Mouse (Mus musculus): ENCODE measurements at regions not wholly inside any gene's neighbourhood (a gene's known extent, or its start where the extent isn't known, plus 50 kb on each side); places are given as distances from the start of the nearest gene placed in this dataset.

DNA sequence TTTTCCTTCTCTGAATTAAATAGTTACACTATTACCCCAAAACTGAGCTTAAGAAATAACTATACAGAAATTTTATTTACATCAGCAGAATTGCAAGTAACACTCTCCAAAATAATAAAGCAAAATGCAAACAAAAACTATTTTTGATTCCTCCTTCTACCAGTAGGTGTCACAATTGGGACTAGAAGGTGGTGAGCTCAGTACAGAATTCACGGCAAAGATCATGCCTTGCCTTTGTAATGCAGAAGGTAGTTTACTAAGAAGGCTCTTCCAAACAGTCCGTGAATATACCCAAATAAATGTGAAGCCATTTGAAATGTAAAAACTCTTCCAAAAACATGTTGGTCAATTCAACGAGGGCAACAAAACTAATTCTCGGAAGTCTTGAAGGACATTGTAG is 428.5 kb upstream of the Tbc1d2b start:
- Histone ChIP-seq H3K4me3 (ENCODE audit: insufficient read depth, low read length) (no peak overlapping the region), H3K27ac (ENCODE audit: insufficient read depth, low read length) (no peak overlapping the region), H3K4me1 (ENCODE audit: control insufficient read depth, insufficient read depth, low read length) (no peaks in the 10 kb centered on the region)
- TF ChIP-seq CTCF (IDR thresholded peaks at IDR 0.05; ENCODE audit: extremely low read depth, insufficient read depth, low read length): peak; percentile 33; the same call in 1 of the 2 replicates
- no peak for TF ChIP-seq POLR2A (IDR thresholded peaks at IDR 0.05; ENCODE audit: extremely low read depth, insufficient read depth, low read length)

DNA sequence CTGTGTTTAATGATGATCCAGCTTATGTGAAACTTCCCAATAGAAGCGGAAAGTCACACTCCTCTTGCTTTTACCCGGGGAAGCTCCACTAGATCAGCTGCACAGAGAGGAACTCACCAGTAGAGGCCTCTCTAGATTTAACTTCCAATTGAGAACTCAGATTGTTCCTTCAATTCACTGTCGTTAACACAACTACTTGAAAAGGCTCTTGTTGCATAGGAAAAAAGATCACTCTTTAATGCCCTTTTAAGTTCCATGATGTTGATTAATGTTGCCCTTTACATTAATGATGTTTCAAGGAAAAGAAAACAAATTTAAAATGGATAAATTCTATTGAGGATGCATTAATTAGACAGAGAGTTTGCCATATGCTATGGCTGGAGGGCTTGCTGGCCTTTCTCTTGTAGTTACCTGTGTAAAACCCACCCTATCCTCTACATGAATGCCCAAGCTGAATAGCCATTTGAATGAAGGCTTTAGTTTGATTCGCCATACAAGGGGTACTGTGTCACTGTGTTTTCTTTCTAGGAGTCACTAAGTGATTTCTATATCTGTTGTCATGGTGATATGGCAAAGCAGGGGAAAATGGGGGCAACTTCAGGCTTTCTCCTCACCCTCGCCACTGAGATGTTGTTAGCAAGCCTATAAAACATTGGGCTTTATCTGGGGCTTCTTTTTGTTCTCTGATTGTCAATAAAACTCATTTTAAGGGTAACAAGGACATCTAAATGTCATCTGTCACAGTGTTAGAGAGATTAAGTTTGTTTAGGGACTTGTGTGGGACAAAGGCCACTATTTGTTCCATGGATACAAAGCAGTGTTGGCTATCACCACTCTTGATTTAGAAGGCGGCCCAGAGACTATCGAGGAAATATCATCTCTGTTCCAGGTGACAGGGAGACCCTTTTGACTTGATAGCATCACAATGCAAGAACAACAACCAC is 429.9 kb upstream of the Tbc1d2b start:
- Histone ChIP-seq H3K4me3 (ENCODE audit: insufficient read depth, low read length) (no peak overlapping the region), H3K4me1 (ENCODE audit: control insufficient read depth, insufficient read depth, low read length) (no peaks in the 10 kb centered on the region), H3K27ac (ENCODE audit: insufficient read depth, low read length) (no peak overlapping the region)
- TF ChIP-seq CTCF (IDR thresholded peaks at IDR 0.05; ENCODE audit: extremely low read depth, insufficient read depth, low read length): peak; percentile 58; the same call in 1 of the 2 replicates
- no peak for TF ChIP-seq POLR2A (IDR thresholded peaks at IDR 0.05; ENCODE audit: extremely low read depth, insufficient read depth, low read length)

DNA sequence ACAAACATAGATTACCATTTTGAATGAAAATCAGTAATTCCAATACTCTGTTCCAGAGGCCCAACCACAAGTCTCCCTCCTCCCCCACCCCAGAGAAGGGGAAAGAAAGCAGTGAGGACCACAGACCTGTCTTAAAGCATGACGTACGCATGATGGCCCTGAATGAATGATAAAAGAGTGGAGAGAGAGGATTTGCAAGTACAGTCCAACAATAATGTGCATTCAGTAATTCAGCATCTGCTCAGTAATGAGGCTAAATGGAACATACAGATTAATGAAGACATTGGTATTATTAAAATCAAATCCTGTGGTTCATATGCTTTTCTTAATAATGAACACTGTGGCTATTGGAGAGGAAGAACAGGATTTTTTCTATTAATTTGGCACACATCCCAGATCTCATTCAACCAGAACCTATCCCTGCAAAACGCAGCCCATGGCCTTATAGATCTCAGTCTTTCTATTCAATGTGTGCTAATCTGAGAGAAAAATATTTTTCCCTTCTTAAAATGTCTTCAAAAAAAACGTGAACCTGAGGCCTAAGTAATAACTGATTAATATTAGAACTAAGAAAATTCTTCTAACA is 430.7 kb upstream of the Tbc1d2b start:
- Histone ChIP-seq H3K27ac (ENCODE audit: insufficient read depth, low read length) (no peak overlapping the region), H3K4me1 (ENCODE audit: control insufficient read depth, insufficient read depth, low read length) (no peaks in the 10 kb centered on the region)
- TF ChIP-seq POLR2A (IDR thresholded peaks at IDR 0.05; ENCODE audit: extremely low read depth, insufficient read depth, low read length): no peak
- TF ChIP-seq CTCF (IDR thresholded peaks at IDR 0.05; ENCODE audit: extremely low read depth, insufficient read depth, low read length): no peak

DNA sequence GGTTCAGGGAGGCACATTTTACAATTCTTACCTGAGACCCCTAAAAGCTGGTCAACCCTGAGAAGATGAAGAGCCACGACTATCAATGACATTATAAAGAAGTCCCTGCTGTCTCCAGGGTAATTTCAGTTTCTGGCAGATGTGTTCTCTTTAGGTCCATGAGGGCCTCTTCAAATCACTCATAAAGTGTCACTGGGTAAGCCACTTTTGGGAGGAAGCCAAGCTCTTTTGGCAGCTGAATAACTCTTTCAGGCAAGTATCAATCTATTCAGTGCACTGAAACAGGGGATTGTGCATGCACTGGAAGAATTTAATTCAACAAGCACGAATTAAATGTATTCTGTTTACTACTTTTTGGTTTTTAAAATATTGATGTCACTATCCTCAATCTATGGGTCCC is 443.1 kb upstream of the Tbc1d2b start:
- no peak overlapping the region for H3K27ac ChIP-seq (ENCODE audit: insufficient read depth, low read length)
- no peaks in the 10 kb centered on the region for H3K4me1 ChIP-seq (ENCODE audit: control insufficient read depth, insufficient read depth, low read length)
- TF ChIP-seq CTCF (IDR thresholded peaks at IDR 0.05; ENCODE audit: extremely low read depth, insufficient read depth, low read length): no peak
- no peak for TF ChIP-seq POLR2A (IDR thresholded peaks at IDR 0.05; ENCODE audit: extremely low read depth, insufficient read depth, low read length)
- H3K4me3 ChIP-seq (ENCODE audit: insufficient read depth, low read length): no peak overlapping the region

More for the DNA sequence above, 430.7 kb upstream of the Tbc1d2b start:
- no peak overlapping the region for H3K4me3 ChIP-seq (ENCODE audit: insufficient read depth, low read length)

DNA sequence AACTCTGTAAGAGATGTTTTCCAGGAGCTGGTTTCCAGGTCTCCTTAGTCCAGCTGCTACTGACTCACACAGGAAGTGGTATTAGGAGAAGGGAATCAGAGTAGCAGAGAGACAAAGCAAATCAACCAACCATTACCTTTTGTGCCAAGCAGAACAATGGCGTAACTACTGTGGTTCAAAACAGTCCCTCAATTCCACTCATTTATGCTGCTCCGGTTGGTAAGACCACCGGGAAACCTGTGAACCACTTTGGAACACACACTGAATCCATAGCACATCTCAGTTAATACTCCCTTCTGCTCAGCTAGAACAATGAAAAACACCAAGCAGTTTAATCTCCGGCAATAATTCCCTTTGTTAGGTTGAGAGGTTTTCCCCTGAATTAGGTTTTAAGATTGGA is 460.8 kb upstream of the Tbc1d2b start:
- H3K4me3 ChIP-seq (ENCODE audit: insufficient read depth, low read length): no peak overlapping the region
- no peaks in the 10 kb centered on the region for H3K4me1 ChIP-seq (ENCODE audit: control insufficient read depth, insufficient read depth, low read length)
- TF ChIP-seq CTCF (IDR thresholded peaks at IDR 0.05; ENCODE audit: extremely low read depth, insufficient read depth, low read length) (no peak), POLR2A (IDR thresholded peaks at IDR 0.05; ENCODE audit: extremely low read depth, insufficient read depth, low read length) (no peak)
- no peak overlapping the region for H3K27ac ChIP-seq (ENCODE audit: insufficient read depth, low read length)

DNA sequence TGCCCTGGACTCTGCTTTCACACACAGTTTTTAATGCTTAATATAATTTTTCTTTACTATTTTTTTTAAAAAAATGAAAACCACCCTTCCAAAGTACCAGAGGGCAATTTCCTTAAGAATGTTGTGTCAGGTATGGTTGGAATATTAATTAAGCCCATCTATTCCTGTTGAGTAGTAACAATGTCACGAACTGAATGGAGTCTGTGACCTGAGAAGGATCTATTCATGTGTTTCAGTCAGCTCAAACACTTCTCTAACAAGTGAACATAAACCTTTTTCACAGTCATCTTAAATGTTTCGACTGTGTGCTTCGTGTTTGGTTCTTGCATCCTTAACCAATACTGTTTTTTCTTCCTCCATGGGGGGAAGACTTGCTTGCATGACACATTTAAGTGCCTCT is 486.6 kb upstream of the Tbc1d2b start:
- no peak for TF ChIP-seq CTCF (IDR thresholded peaks at IDR 0.05; ENCODE audit: extremely low read depth, insufficient read depth, low read length)
- Histone ChIP-seq H3K4me1 (ENCODE audit: control insufficient read depth, insufficient read depth, low read length) (no peaks in the 10 kb centered on the region), H3K27ac (ENCODE audit: insufficient read depth, low read length) (no peak overlapping the region), H3K4me3 (ENCODE audit: insufficient read depth, low read length) (no peak overlapping the region)

DNA sequence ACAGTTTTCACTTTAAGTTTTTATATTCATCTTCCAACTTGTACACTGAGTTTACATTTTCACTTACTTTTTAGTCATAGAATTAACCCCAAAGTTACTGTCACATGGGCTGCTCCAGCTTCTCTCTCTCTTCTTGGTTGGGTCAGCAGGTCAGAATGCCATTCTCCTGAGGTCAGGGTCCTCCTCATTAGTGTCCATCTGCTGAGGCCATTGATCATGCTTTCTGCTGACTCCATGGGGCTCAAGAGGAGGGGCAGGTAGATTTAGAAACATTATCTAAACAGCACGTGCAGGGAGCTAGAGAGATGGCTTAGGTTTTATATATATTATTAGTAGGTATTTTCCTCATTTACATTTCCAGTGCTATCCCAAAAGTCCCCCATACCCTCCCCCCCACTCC is 503.7 kb upstream of the Tbc1d2b start:
- no peak overlapping the region for H3K27ac ChIP-seq (ENCODE audit: insufficient read depth, low read length)
- no peaks in the 10 kb centered on the region for H3K4me1 ChIP-seq (ENCODE audit: control insufficient read depth, insufficient read depth, low read length)
- no peak for TF ChIP-seq CTCF (IDR thresholded peaks at IDR 0.05; ENCODE audit: extremely low read depth, insufficient read depth, low read length)
- no peak for TF ChIP-seq POLR2A (IDR thresholded peaks at IDR 0.05; ENCODE audit: extremely low read depth, insufficient read depth, low read length)
- no peak overlapping the region for H3K4me3 ChIP-seq (ENCODE audit: insufficient read depth, low read length)

DNA sequence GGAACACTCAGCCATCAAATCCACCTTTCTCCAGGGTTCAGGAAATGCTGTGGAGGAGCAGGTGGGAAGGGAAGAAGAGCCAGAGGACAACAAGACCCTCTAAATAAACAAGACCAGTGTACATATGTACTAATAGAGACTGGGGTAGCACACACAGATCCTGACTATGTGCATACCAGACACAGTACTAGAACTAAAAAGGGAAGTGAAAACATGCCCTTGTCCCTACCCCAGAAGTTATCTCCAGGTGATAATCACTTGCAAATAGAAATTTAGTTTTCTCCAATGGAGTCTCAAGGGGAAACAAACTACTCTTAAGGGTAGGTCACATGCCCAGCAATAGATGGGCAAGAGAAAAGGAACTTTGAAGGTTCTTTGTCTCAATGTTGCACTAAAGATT is 518.9 kb upstream of the Tbc1d2b start:
- Histone ChIP-seq H3K4me3 (ENCODE audit: insufficient read depth, low read length) (no peak overlapping the region), H3K4me1 (ENCODE audit: control insufficient read depth, insufficient read depth, low read length) (no peaks in the 10 kb centered on the region), H3K27ac (ENCODE audit: insufficient read depth, low read length) (no peak overlapping the region)
- TF ChIP-seq POLR2A (IDR thresholded peaks at IDR 0.05; ENCODE audit: extremely low read depth, insufficient read depth, low read length): no peak

DNA sequence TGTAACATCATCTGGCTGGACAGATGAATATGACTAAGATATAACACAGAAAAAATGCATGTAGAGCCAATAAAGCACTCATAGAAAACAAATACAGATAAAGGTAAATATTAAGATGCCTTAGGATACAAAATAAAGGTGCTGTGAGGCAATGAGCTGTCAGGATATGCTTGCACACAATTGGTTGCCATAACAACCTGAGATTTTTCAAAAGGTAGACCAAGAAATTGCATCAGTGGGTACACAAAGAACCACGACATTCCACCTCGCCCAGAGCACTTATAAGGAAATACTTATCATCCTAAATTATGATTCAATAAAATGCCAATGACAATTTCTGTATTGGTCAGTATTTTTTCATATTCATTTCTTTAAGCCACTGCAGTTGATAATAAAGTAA is 521.3 kb upstream of the Tbc1d2b start:
- H3K4me3 ChIP-seq (ENCODE audit: insufficient read depth, low read length): no peak overlapping the region
- TF ChIP-seq CTCF (IDR thresholded peaks at IDR 0.05; ENCODE audit: extremely low read depth, insufficient read depth, low read length): no peak
- no peak for TF ChIP-seq POLR2A (IDR thresholded peaks at IDR 0.05; ENCODE audit: extremely low read depth, insufficient read depth, low read length)
- H3K4me1 ChIP-seq (ENCODE audit: control insufficient read depth, insufficient read depth, low read length): no peaks in the 10 kb centered on the region
- no peak overlapping the region for H3K27ac ChIP-seq (ENCODE audit: insufficient read depth, low read length)

DNA sequence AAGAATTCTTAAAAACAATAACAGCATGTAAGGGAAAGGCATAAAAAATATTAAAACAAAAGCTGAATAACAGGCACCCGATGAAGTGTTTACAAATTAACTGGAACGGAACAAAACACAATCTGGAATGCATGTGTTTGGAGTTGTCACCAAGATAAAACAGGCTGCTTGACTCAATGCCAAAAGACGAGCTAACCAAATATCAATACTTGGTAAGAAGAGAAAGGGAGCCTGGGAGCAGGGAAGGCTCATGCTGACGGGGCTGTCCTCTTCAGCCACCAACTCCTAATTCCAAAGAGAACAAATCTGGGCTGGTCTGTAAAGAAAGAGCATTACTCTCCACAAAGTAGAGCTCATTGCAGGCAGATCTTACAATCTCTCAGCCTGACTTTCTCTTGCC is 545.4 kb upstream of the Zic4 start:
- TF ChIP-seq POLR2A (IDR thresholded peaks at IDR 0.05; ENCODE audit: extremely low read depth, insufficient read depth, low read length) (no peak), CTCF (IDR thresholded peaks at IDR 0.05; ENCODE audit: extremely low read depth, insufficient read depth, low read length) (no peak)
- Histone ChIP-seq H3K4me1 (ENCODE audit: control insufficient read depth, insufficient read depth, low read length) (no peaks in the 10 kb centered on the region), H3K4me3 (ENCODE audit: insufficient read depth, low read length) (no peak overlapping the region), H3K27ac (ENCODE audit: insufficient read depth, low read length) (no peak overlapping the region)
